Mouse (Mus musculus) CH12.LX (cell line): ENCODE measurements around the gene Vsig10.

Source experiments
- CTCF ChIP-seq, 2 experiments: IDR thresholded peaks in 1 of 2; conservative IDR thresholded peaks in 1 of 2; 2 replicates each; pipeline ENCODE4 v1.5.1; 2011 to 2012; ENCODE audit warnings: low read depth in 2 of 2, low read length in 2 of 2, improper control_type of control experiment in 1 of 2, inconsistent platforms in 1 of 2, mild to moderate bottlenecking in 1 of 2, moderate library complexity in 1 of 2
- MAZ ChIP-seq: IDR thresholded peaks from 2 replicates; pipeline ENCODE4 v1.6.1; 2012; ENCODE audit warnings: low read depth, mild to moderate bottlenecking, inconsistent platforms, low read length, improper control_type of control experiment, moderate library complexity
- MEF2A ChIP-seq: IDR thresholded peaks from 2 replicates; pipeline ENCODE4 v1.6.1; 2014; ENCODE audit warnings: low read depth, mild to moderate bottlenecking, inconsistent platforms, low read length, improper control_type of control experiment, borderline replicate concordance
- RAD21 ChIP-seq: IDR thresholded peaks from 2 replicates; pipeline ENCODE4 v1.6.1; 2011; ENCODE audit warnings: low read depth, mild to moderate bottlenecking, low read length, improper control_type of control experiment, moderate library complexity
- SIN3A ChIP-seq: IDR thresholded peaks from 2 replicates; pipeline ENCODE4 v1.6.1; 2012; ENCODE audit warnings: low read length, improper control_type of control experiment, inconsistent platforms
- SMC3 ChIP-seq: IDR thresholded peaks from 2 replicates; pipeline ENCODE4 v1.6.1; 2011; ENCODE audit warnings: low read depth, low read length, improper control_type of control experiment

- TF ChIP-seq CTCF (conservative IDR thresholded peaks at IDR 0.05 in 1 of 2, IDR thresholded peaks at IDR 0.05 in 1 of 2; ENCODE audit: low read depth in 2 of 2, low read length in 2 of 2), result no peak
- no peak for TF ChIP-seq MAZ
- TF ChIP-seq SIN3A, result no peak
- TF ChIP-seq RAD21, result no peak
- no peak for TF ChIP-seq MEF2A
- TF ChIP-seq SMC3, result no peak
Observed at GRCm38 (mm10) chr5:117303691-117304579, 14.9 kb upstream of the Vsig10 start.
